Mouse (Mus musculus) spleen, postnatal 10 days (tissue): ENCODE measurements around the gene Ttc16.

ENCODE experiments used
- DNase-seq, 2 experiments: peaks; one replicate each; pipeline ENCODE4 v3.0.0; 2021 to 2022; ENCODE audit warnings: low spot score in 2 of 2

Ttc16 gene

GRCm38 (mm10) chr2:32779714-32780113 is 4.3 kb upstream of the Ttc16 start:
- DNase-seq: no peak

- peak; percentile 29 to 69 for DNase-seq
These were observed 3.7 kb upstream of the Ttc16 start for GRCm38 (mm10) chr2:32779131-32779530.

GRCm38 (mm10) chr2:32778081-32778480 is 2.6 kb upstream of the Ttc16 start:
- no peak for DNase-seq

DNA sequence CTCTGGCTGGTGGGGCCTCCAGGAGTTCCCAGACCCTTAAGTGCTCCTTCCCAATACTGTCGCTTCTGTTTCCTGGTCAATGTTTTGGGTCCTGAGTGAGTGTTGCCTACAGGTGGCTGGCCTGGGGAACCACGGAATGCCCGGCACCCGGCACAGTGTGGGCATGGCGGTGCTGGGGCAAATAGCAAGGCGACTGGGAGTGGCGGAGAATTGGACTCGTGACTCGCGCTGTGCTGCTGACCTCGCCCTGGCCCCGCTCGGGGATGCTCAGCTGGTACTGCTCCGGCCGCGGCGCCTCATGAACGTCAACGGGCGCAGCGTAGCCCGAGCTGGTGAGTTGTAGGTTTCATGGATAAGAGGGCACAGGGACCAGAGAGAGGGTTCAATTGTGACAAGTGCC is 759 bp upstream of the Ttc16 start:
- DNase-seq: peak in 1 of 2 experiments; percentile 45

GRCm38 (mm10) chr2:32772626-32773279 is 2.7 kb downstream of the Ttc16 start:
- no peak for DNase-seq

- no peak for DNase-seq
These were observed 3.5 kb downstream of the Ttc16 start for GRCm38 (mm10) chr2:32771886-32772285.

DNA sequence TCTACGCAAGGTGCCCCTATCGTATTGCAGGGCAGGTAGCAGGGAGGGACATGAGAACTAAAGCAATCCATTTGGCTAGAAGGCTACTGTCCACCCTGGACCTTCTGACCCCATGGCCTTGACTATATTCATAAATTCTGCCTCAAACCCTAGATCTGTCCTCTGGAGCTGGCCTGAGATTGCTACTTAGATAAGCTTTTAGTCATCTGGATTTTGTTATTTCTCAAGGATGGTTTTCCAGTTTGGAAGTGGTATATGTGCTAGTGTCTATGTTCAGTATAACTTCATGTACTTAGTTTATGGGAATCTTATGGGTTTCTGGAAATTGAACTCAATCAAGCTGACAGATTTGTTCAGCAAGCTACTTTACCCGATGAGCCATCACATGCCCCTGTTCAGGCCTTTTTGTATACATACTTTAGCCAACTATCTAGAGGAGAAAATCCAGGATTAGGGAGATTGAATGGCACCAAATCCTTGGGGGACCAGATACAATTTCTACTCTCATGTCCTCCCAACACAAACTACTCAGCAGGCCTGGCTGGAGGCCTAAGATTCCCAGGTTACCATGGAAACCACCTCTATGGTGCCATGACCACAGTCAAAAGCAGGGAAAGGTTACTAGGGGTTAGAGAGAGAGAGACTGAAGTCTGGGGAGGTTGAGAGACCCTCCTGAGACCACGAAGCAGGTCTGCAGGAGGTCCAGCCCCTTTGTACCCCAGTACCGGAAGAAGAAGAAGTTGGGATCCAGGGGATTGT is 5.9 kb downstream of the Ttc16 start:
- DNase-seq: no peak

DNA sequence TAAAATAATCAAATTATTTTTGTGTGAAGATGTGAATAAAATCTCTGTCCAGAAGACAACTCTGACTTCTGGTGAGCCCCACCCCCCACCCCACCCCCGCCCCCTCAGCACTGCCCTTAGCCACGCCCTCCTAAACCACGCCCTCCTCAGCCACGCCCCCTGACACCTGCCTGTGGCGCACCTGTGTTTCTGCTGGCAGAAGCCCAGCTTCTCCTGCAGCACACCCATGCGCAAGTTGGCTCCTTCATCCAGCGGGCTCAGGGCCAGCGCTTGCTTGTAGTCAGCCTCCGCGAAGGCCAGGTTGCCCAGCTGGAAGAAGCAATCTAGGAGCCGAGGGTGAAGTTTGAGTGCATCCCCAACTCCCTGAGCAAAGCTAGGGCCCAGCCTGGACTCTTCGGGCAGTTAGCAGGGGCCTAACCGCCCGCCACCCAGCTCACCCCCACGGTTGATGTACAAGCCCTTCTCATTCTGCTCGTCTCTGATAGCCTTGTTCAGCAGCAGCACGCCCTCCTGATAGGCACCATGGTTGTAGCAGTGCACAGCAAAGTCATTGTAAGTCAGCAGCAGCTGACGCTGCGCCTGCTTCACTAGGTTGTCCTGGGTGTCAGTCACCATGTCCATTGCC is 6.7 kb downstream of the Ttc16 start:
- DNase-seq: peak in 1 of 2 experiments; percentile 50

DNA sequence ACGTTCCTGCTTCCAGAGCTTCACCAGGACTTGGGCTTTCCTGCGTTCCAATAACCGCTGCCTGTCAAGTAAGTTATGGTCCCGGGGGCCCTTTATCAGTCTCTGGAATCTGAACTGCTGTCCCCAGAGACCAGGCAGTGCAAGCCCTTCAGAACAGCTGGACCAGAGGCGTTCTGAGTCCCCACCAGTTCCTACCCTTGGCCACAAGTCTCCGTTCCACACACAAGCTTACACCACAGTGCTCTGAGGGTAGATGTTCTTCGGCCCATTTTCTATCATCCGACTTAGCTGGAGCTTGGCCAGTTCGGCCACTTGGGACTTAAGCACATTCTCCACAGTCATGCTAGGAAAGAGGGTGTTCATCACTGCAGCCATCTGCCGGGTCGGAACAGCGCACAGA is 8.2 kb downstream of the Ttc16 start:
- DNase-seq: no peak

DNA sequence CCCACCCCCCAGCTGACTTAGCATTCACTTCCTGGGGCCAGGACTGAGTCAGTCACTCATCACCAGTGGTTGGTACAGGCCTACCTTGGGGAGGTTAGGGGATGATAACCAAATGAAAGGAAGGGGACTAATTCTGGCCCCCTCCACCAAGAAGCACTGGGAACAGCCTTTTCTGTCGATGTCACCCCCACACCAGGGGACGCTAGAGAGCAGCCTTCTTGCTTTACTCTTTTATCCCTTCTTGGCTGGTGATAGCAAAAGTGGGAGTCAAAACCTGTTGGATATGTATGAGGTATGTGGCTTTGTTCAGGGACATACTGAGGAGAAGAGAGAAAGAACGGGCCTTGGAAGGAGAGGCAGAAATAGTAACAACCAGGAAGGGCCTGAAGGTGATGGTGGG is 12.1 kb downstream of the Ttc16 start:
- DNase-seq: no peak

- no peak for DNase-seq
These were observed 13.6 kb downstream of the Ttc16 start for GRCm38 (mm10) chr2:32761859-32762258.

DNA sequence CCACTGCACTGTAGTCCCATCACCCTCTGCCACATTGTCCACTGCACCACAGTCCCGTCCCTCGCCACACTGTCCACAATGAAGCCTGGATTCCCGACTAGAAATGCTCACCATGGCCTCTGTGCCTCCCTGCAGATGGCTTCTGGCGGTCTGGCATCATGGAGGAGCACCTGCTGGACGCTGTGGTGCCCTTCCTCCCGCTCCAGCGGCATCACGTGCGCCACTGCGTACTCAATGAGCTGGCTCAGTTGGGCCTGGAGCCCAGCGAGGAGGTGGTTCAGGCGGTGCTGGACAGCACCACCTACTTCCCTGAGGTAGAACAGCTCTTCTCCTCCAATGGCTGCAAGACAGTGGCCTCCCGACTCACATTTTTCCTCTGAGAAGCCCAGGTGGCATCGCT is 14.1 kb downstream of the Ttc16 start:
- no peak for DNase-seq

DNA sequence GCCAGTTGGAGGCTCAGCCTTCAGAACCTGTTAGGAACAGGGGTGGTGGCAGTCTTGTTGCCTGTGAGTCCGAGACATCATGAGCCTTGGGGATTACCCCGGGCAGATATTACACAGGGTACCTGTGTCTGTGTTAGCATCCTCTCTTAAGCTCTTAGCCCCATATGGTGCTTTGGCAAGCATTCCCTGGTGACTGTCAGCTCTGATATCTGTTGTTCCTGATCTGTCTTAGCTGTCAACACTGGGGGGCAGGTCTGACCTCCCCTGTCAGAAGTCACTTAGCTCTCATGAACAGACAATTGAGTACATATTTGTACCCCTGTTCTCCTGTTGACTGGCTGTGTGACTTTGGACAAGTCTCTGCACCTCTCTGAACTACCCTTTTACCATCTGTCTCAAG is 16.4 kb downstream of the Ttc16 start:
- DNase-seq: no peak

GRCm38 (mm10) chr2:32758503-32758902 is 16.9 kb downstream of the Ttc16 start:
- DNase-seq: no peak

DNA sequence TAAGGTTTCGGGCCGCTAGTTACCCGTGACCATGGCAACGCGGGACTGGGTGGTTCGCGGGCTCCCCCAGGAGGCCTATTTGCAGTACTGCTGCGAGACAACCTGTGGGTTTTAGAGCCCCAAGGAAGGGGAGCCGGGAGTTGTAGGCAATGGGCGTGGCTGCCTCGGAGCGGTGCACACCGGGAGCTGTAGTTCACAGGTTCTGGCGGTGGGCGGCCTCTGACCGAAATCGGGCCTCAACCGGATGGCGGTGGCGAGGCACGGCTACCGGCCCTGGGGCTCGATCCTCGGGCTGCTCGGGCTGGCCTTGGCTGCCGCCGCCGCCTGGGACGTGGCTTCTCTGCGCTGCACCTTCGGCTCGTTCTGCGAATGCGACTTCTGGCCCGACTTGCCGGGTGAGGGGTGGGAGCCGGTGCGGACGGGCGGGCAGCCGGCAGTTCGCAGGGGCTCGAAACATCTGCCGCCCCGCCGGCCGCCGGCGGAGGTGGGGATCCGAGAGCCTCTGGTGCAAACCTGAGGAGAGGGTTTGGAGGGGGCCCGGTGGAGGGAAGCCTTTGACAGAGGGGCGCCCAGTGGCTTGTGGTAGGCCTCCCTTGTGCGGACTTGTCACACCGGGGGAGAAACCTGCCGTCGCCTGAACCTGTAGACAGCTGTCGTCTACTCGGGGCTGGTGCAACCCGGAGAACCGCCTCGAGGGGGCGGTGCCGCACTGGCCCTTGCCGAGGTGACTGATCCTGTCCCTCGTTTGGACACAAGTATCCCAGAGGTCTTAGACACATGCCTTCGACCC is 18.2 kb downstream of the Ttc16 start, which contains the start of gene Tor2a:
Gene Tor2a, plus strand, starts transcription at position 179 of the 790 bp plus-strand sequence.
- peak; percentile 88 to 97 for DNase-seq

DNA sequence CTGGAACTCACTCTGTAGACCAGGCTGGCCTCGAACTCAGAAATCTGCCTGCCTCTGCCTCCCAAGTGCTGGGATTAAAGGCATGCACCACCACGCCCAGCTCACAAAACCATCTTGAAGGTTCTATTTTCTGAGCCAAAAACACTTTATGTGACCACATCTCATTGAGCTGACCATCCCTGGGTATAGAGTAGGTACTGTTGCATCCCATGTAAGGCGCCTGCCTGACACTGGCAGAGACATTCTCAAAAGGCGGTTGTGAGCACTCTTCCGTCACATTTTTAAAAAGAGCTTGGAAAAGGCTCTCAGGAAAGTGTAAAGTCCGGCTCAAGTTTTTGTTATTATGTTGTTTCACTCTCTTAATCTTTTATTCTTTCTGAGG is 18.8 kb downstream of the Ttc16 start:
- no peak for DNase-seq

GRCm38 (mm10) chr2:32752181-32752580 is 23.3 kb downstream of the Ttc16 start:
- no peak for DNase-seq

- no peak for DNase-seq
These were observed 23.8 kb downstream of the Ttc16 start for GRCm38 (mm10) chr2:32751665-32752033.

DNA sequence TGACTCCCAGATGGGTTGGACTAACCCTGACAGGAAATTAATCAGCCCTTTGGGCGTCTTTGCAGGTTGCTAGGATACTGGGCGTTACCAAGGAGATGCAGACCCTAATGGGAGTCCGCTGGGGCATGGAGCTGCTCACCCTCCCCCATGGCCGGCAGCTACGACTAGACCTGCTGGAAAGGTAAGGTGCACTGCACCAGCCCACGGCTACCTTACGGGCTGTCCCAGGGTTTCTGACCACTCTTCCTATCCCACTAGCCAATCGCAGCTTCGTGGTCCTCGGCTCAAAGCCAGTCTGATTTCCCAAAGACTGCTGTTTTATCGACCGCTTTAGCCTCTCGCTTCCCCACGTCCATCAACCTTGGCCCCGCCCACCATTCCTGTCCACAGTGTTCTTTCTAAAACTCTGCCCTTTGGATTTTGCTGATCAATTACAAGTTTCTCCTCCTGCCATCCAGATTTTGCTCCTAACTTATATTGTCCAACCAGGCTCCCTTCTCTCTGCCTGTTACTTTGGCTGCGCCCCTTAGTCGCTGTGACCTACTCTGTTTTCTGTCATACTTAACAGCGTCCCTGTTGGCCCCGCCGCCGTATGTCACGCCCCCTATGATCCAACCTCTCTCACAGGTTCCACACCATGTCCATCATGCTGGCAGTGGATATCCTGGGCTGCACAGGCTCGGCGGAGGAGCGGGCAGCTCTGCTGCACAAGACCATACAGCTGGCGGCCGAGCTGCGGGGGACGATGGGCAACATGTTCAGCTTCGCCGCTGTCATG is 24.4 kb downstream of the Ttc16 start:
- no peak for DNase-seq

DNA sequence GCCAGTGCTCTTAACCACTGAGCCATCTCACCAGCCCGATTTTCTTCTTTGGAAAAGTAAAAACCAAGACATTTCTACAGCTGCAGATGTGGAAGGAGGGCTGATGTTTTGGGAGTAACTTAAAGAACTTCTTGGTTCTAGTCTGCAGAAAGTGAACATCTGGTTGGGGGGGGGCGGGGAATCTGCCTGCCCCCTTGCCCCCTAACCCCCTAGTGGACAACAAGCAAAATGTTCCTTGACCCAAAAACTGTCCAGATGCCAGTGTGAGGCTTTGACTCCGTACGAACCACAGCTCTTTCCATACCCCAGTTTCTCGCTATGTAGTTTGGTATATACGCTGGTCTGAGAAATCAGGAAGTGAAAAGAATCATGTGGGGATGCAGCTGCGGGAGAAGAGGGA is 25.2 kb downstream of the Ttc16 start:
- DNase-seq: no peak

DNA sequence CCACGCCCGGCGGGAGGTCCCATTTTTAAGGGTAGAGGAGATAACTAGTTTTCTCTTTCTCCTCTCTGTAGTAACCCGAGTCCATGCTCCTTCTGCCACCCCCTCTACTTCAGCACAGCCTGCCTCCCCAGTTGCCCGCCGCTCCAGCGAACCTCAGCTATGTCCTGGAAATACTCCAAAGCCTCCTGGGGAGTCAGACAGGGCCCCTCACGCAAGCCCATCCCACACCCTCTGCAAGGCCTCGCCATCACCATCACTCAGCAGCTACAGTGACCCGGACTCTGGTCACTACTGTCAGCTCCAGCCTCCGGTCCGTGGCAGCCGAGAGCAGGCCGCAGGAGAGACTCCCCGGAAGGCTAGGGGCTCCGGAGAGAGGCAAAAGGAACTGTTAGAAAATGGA is 26.4 kb downstream of the Ttc16 start:
- no peak for DNase-seq
